Mouse (Mus musculus) urinary bladder, postnatal 4 days (tissue): Measurements from ENCODE around the gene Trim58.

Source experiments
- DNase-seq, 2 experiments: peaks; one replicate each; pipeline ENCODE4 v3.0.0; 2021 to 2022; ENCODE audit warnings: low spot score in 2 of 2

The Trim58 gene

GRCm38 (mm10) chr11:58643350-58643749 is 3.1 kb downstream of the Trim58 start:
- DNase-seq: no peak

GRCm38 (mm10) chr11:58655151-58655550 is 14.9 kb downstream of the Trim58 start:
- no peak for DNase-seq

- no peak for DNase-seq
These were observed 18.3 kb downstream of the Trim58 start, which contains the start of gene Olfr322 for GRCm38 (mm10) chr11:58658596-58658995. TSS of gene Olfr322 (plus strand) at chr11:58658782.

- no peak for DNase-seq
These were observed 29.0 kb downstream of the Trim58 start for GRCm38 (mm10) chr11:58669252-58669651.

- DNase-seq: peak in 1 of 2 experiments; percentile 47
These were observed 31.6 kb downstream of the Trim58 start for GRCm38 (mm10) chr11:58671825-58672224.

GRCm38 (mm10) chr11:58680799-58681198 is 40.5 kb downstream of the Trim58 start, which contains the start of gene Olfr320:
TSS of gene Olfr320 (plus strand) at chr11:58681099.
- no peak for DNase-seq

GRCm38 (mm10) chr11:58698862-58699261 is 58.6 kb downstream of the Trim58 start, which contains the start of gene Olfr319:
TSS of gene Olfr319 (plus strand) at chr11:58699162.
- no peak for DNase-seq
